Mouse (Mus musculus) erythroblast, embryonic 14.5 days (primary cell): ENCODE measurements around the gene Bmpr2.

Source experiments
- GATA1 ChIP-seq: IDR thresholded peaks from 2 replicates; pipeline ENCODE4 v1.6.1; 2012; ENCODE audit warnings: low read length, inconsistent platforms, mixed read lengths
- TAL1 ChIP-seq: IDR thresholded peaks from 3 replicates; pipeline ENCODE4 v1.6.1; 2012; ENCODE audit warnings: low read length, inconsistent platforms, mixed read lengths

GRCm38 (mm10) chr1:59762208-59762607, 992 bp upstream of the Bmpr2 start:
- TF ChIP-seq GATA1: no peak
- TF ChIP-seq TAL1: no peak
